In genomic region chr6:108306240-108306639, GRCm38 (mm10) we compare ENCODE assay signal across 8 mouse cellular contexts.
DNase-seq lines count a peak whose midpoint lies in the region; ATAC-seq and TF ChIP-seq lines count a peak whose summit lies in the region.

No protein-coding gene starts in this region.

- H3ac ChIP-seq in myocyte (ENCODE audit: control insufficient read depth, insufficient read length): no peak overlapping the region

- H3K9me3 ChIP-seq in heart, embryonic 16.5 days (replicated peaks; ENCODE audit: control insufficient read depth, low read length): no peaks in the 10 kb centered on the region
- H3K9me3 ChIP-seq in limb, embryonic 13.5 days: no peaks in the 10 kb centered on the region

- H3K4me2 ChIP-seq in heart, embryonic 16.5 days (ENCODE audit: low read depth, low read length): peak overlapping the region; percentile 70
- H3K4me2 ChIP-seq in limb, embryonic 13.5 days (replicated peaks): peak overlapping the region; percentile 46
- H3K4me2 ChIP-seq in myocyte (ENCODE audit: low read depth): peak overlapping the region; percentile 63

- WGBS in cerebellum, adult 2 months: 56% methylated on average over 11 of the region's 11 CpGs
- 13% methylated on average over 11 of the region's 11 CpGs for WGBS in heart, embryonic 16.5 days
- WGBS in limb, embryonic 13.5 days: 45% methylated on average over 11 of the region's 11 CpGs

- no peak for TF ChIP-seq POLR2A in cerebellum, adult 2 months (IDR thresholded peaks at IDR 0.05; ENCODE audit: borderline replicate concordance, insufficient read depth, low read length)
- no peak for TF ChIP-seq POLR2A in myocyte (IDR thresholded peaks at IDR 0.05; ENCODE audit: insufficient read length, low read depth)

- no peaks in the 10 kb centered on the region for H3K36me3 ChIP-seq in heart, embryonic 16.5 days (ENCODE audit: control insufficient read depth, insufficient read depth)
- no peaks in the 10 kb centered on the region for H3K36me3 ChIP-seq in limb, embryonic 13.5 days
- no peaks in the 10 kb centered on the region for H3K36me3 ChIP-seq in myocyte (ENCODE audit: control insufficient read depth, insufficient read depth)

- H3K27me3 ChIP-seq in cerebellum, adult 2 months (ENCODE audit: control insufficient read depth, insufficient read depth, low read length): no peaks in the 10 kb centered on the region
- no peaks in the 10 kb centered on the region for H3K27me3 ChIP-seq in heart, embryonic 16.5 days (ENCODE audit: control insufficient read depth, insufficient read depth, low read length)
- H3K27me3 ChIP-seq in limb, embryonic 13.5 days: no peaks in the 10 kb centered on the region
- H3K27me3 ChIP-seq in myocyte (ENCODE audit: control insufficient read depth, insufficient read depth, insufficient read length): no peaks in the 10 kb centered on the region

- no peak for TF ChIP-seq CTCF in cerebellum, adult 2 months (IDR thresholded peaks at IDR 0.05; ENCODE audit: borderline replicate concordance, insufficient read depth, low read depth, low read length)

- peak overlapping the region; percentile 26 for H3K4me3 ChIP-seq in cerebellum, adult 2 months (replicated peaks; ENCODE audit: insufficient read depth, low read depth, low read length)
- H3K4me3 ChIP-seq in heart, embryonic 16.5 days (ENCODE audit: low read length): peak overlapping the region; percentile 46
- H3K4me3 ChIP-seq in limb, embryonic 13.5 days: no peak overlapping the region
- no peak overlapping the region for H3K4me3 ChIP-seq in myocyte

- DNase-seq in cerebellum, adult 2 months: no peak
- DNase-seq in cerebellum, postnatal 36 days: no peak
- peak; percentile 31 for DNase-seq in embryo, embryonic 11 days
- DNase-seq in layer of hippocampus, adult 18-20 months (ENCODE audit: low spot score in 2 of 2): no peak
- no peak for DNase-seq in spleen, postnatal 10 days (ENCODE audit: low spot score in 2 of 2)

- H3K9ac ChIP-seq in heart, embryonic 16.5 days (ENCODE audit: low read length): peak overlapping the region; percentile 73
- H3K9ac ChIP-seq in limb, embryonic 13.5 days: peak overlapping the region; percentile 25; the same call in 1 of the 2 replicates

- H3K79me2 ChIP-seq in myocyte (ENCODE audit: control insufficient read depth, insufficient read depth): no peaks in the 10 kb centered on the region

- H3K4me1 ChIP-seq in cerebellum, adult 2 months (ENCODE audit: control insufficient read depth, insufficient read depth, low read length): peaks cover 12% of the 10 kb centered on the region
- peaks cover 30% of the 10 kb centered on the region for H3K4me1 ChIP-seq in heart, embryonic 16.5 days (ENCODE audit: control insufficient read depth, insufficient read depth, low read length)
- peaks cover 31% of the 10 kb centered on the region for H3K4me1 ChIP-seq in limb, embryonic 13.5 days

- H3K27ac ChIP-seq in cerebellum, adult 2 months (ENCODE audit: insufficient read depth, low read length): no peak overlapping the region
- H3K27ac ChIP-seq in heart, embryonic 16.5 days (ENCODE audit: low read length): peak overlapping the region; percentile 82
- H3K27ac ChIP-seq in limb, embryonic 13.5 days: peak overlapping the region; percentile 61; the same call in 1 of the 2 replicates

- peak; percentile 45 for ATAC-seq in heart, embryonic 16.5 days (replicated peaks; ENCODE audit: extremely low read depth, insufficient read depth, low FRiP score)
- ATAC-seq in limb, embryonic 13.5 days (ENCODE audit: low FRiP score, low read depth): no peak

TF ChIP-seq in myocyte, 11 proteins besides CTCF, POLR2A, EP300 and RAD21:
- TF ChIP-seq TCF3 (IDR thresholded peaks at IDR 0.05; ENCODE audit: insufficient read length, low read depth) (no peak), USF1 (IDR thresholded peaks at IDR 0.05; ENCODE audit: low read depth) (no peak), SRF (IDR thresholded peaks at IDR 0.05; ENCODE audit: control insufficient read depth, insufficient read length, low read depth) (peak; percentile 94), POLR2AphosphoS2 (IDR thresholded peaks at IDR 0.05; ENCODE audit: insufficient read length, low read depth) (no peak)

Comparison
In these comparisons a context has a peak if more than half of its experiments do, and no peak if none do; other contexts are left out.
1. H3K4me3 ChIP-seq: peak in cerebellum, adult 2 months (single experiment) and heart, embryonic 16.5 days (single experiment); none in limb, embryonic 13.5 days (single experiment) and myocyte (single experiment).
2. Peak in every context shown above with its lines, with median percentiles within 50 percentile points of each other: H3K4me2 ChIP-seq.